Mouse (Mus musculus) testis, adult 2 months (tissue): ENCODE measurements around the gene Rpl21. TPM values are rescaled to one million over a fixed set of nuclear protein-coding genes. Genes with fewer than 3 reads are reported as not detected.
A peak's percentile ranks its signal among the peaks of the same experiment; 100 is the strongest.
"Not testable (repeated sequence)": the region's sequence is repeated elsewhere in the genome, so short reads cannot be mapped to it uniquely, and the experiment has no call there.

Experiments used
- H3K27ac ChIP-seq: fragments of 200-500 bp; 2 replicates; pipeline ENCODE4 v1.5.1; 2012; ENCODE audit warnings: low read depth, low read length; ENCODE audit not compliant: control insufficient read depth, insufficient read depth
- H3K27me3 ChIP-seq: fragments of 200-500 bp; 2 replicates; pipeline ENCODE4 v1.6.1; 2012; ENCODE audit warnings: mild to moderate bottlenecking, low read length, moderate library complexity; ENCODE audit not compliant: control insufficient read depth, insufficient read depth
- H3K36me3 ChIP-seq: fragments of 200-500 bp; 2 replicates; pipeline ENCODE4 v1.6.1; 2012; ENCODE audit warnings: mild to moderate bottlenecking, low read length; ENCODE audit not compliant: control insufficient read depth, insufficient read depth
- H3K4me1 ChIP-seq: fragments of 200-500 bp; 2 replicates; pipeline ENCODE4 v1.6.1; 2012; ENCODE audit warnings: low read length; ENCODE audit not compliant: control insufficient read depth, insufficient read depth
- H3K4me3 ChIP-seq: fragments of 200-500 bp; 2 replicates; pipeline ENCODE4 v1.5.1; 2012; ENCODE audit warnings: low read depth, mild to moderate bottlenecking, low read length, moderate library complexity, mixed read lengths; ENCODE audit not compliant: control insufficient read depth
- CTCF ChIP-seq: fragments of 200-500 bp; IDR thresholded peaks from 2 replicates; pipeline ENCODE4 v1.5.1; 2012; ENCODE audit warnings: low read depth, mild to moderate bottlenecking, inconsistent platforms, low read length, moderate library complexity; ENCODE audit not compliant: control insufficient read depth, insufficient read depth, insufficient replicate concordance
- POLR2A ChIP-seq: fragments of 200-500 bp; IDR thresholded peaks from 2 replicates; pipeline ENCODE4 v1.6.1; 2012; ENCODE audit warnings: low read depth, mild to moderate bottlenecking, inconsistent platforms, low read length, moderate library complexity; ENCODE audit not compliant: control insufficient read depth
- polyA plus RNA-seq: library from polyadenylated mRNA; depleted of rRNA; stranded (reverse); fragments of >200 nt; gene quantifications from 2 replicates; pipeline ENCODE4 v1.2.3, GENCODE M21; 2012

Gene Rpl21
- polyA plus RNA-seq, 1 experiment: 58.3 TPM

- no peak for TF ChIP-seq POLR2A
- TF ChIP-seq CTCF: no peak
- peak overlapping the region; percentile 10; the same call in 1 of the 2 replicates for H3K27ac ChIP-seq
Observed at GRCm38 (mm10) chr5:146867246-146867945, 34.7 kb downstream of the Rpl21 start.

GRCm38 (mm10) chr5:146867946-146868314 lies 35.2 kb downstream of the Rpl21 start:
- Histone ChIP-seq H3K4me1 (peaks cover 11% of the 10 kb centered on the region), H3K27me3 (no peaks in the 10 kb centered on the region), H3K36me3 (no peaks in the 10 kb centered on the region), H3K4me3 (no peak overlapping the region), H3K27ac (peak overlapping the region; percentile 10; the same call in 1 of the 2 replicates)
- TF ChIP-seq CTCF (no peak), POLR2A (no peak)

More at GRCm38 (mm10) chr5:146867246-146867945, 34.7 kb downstream of the Rpl21 start:
- Histone ChIP-seq H3K4me3 (peak overlapping the region; percentile 20), H3K4me1 (peaks cover 11% of the 10 kb centered on the region), H3K36me3 (no peaks in the 10 kb centered on the region), H3K27me3 (no peaks in the 10 kb centered on the region)

- no peak for TF ChIP-seq POLR2A
- TF ChIP-seq CTCF: no peak
- Histone ChIP-seq H3K27me3 (no peaks in the 10 kb centered on the region), H3K4me3 (no peak overlapping the region), H3K36me3 (no peaks in the 10 kb centered on the region), H3K4me1 (no peaks in the 10 kb centered on the region), H3K27ac (no peak overlapping the region)
Observed at GRCm38 (mm10) chr5:146872981-146873631, 40.4 kb downstream of the Rpl21 start.

GRCm38 (mm10) chr5:146876024-146876423 lies 43.3 kb downstream of the Rpl21 start:
- no peaks in the 10 kb centered on the region for H3K4me1 ChIP-seq
- no peak overlapping the region for H3K27ac ChIP-seq
- no peaks in the 10 kb centered on the region for H3K27me3 ChIP-seq
- H3K4me3 ChIP-seq: no peak overlapping the region
- no peaks in the 10 kb centered on the region for H3K36me3 ChIP-seq
- no peak for TF ChIP-seq CTCF
- no peak for TF ChIP-seq POLR2A

GRCm38 (mm10) chr5:146877882-146878281 lies 45.2 kb downstream of the Rpl21 start:
- H3K36me3 ChIP-seq, H3K4me1 ChIP-seq, H3K27ac ChIP-seq, H3K4me3 ChIP-seq, H3K27me3 ChIP-seq: not testable (repeated sequence)

GRCm38 (mm10) chr5:146882261-146882660 lies 49.6 kb downstream of the Rpl21 start:
- no peak for TF ChIP-seq CTCF
- TF ChIP-seq POLR2A: no peak
- no peak overlapping the region for H3K4me3 ChIP-seq
- H3K36me3 ChIP-seq: no peaks in the 10 kb centered on the region

GRCm38 (mm10) chr5:146883053-146883452 lies 50.4 kb downstream of the Rpl21 start:
- Histone ChIP-seq H3K36me3 (no peaks in the 10 kb centered on the region), H3K27me3 (no peaks in the 10 kb centered on the region), H3K27ac (no peak overlapping the region), H3K4me1 (peaks cover 5% of the 10 kb centered on the region; the same call in 1 of the 2 replicates), H3K4me3 (no peak overlapping the region)
- no peak for TF ChIP-seq CTCF

More at GRCm38 (mm10) chr5:146882261-146882660, 49.6 kb downstream of the Rpl21 start:
- peaks cover 5% of the 10 kb centered on the region; the same call in 1 of the 2 replicates for H3K4me1 ChIP-seq
- no peaks in the 10 kb centered on the region for H3K27me3 ChIP-seq
- H3K27ac ChIP-seq: no peak overlapping the region
